Mouse (Mus musculus): ENCODE results near the gene Med25. TPM values are rescaled to one million over a fixed set of nuclear protein-coding genes. Genes with fewer than 3 reads are reported as not detected.

Med25 gene
- polyA plus RNA-seq, 1 experiment, result 249 TPM

- H3K4me1 ChIP-seq, result peaks cover 80% of the 10 kb centered on the region
- no peak for TF ChIP-seq FLI1 (IDR thresholded peaks at IDR 0.05; ENCODE audit: low read length)
- no peak for TF ChIP-seq GATA1 (IDR thresholded peaks at IDR 0.05; ENCODE audit: borderline replicate concordance, low read length)
- H3K36me3 ChIP-seq (replicated peaks; ENCODE audit: low read length), result peaks cover 61% of the 10 kb centered on the region
- H3K27me3 ChIP-seq (replicated peaks), result no peaks in the 10 kb centered on the region
- H3K4me3 ChIP-seq (replicated peaks), result peak overlapping the region; percentile 88
- H3K9me3 ChIP-seq, result no peaks in the 10 kb centered on the region
Observed at GRCm38 (mm10) chr7:44866276-44867009, 26.1 kb downstream of the Med25 start.

DNA sequence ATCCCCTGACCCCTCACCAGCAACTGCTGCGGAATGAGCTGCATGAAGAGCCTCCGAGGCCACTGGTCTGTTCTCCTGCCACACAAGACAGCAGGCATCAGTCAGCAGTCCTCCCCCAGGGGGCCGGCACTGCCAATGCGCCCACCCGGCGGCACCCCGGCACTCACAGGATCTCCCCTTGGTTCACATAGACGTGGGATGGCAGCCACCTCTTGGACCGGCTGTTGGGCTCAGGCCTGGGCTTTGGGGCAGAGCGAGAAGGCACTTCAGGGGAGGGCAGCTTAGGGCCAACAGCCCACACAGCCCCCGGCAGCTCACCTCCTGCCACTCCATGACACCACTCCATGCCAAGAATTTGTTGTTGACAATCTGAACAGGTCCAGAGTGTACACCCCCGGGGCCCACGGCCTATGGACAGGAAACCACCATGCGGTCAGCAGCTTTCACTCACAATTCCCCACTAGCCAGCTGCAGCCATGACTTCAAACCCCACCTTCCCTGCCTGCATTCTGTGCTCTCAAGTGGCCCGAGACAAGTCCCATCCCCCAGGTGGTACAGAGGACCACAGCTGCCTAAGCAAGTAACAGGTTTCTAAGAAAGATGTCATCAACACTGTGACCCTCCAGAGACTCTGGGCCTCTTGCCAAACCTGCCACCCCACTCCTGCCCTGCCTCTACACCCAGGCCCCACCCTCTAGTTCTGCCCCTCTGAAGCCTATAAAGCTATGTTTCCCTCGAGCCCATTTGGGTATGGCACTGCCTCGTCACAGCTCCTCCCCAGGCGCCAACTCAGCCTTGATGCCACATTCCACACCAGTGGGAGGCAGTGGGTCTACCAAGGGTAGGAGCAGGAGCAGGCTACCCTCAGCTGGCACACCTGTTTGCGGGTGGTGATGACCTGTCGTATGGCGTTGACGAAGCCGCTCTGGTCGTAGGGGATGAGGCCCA is 27.6 kb downstream of the Med25 start:
- TF ChIP-seq FLI1 (IDR thresholded peaks at IDR 0.05; ENCODE audit: low read length), result no peak
- TF ChIP-seq GATA1 (IDR thresholded peaks at IDR 0.05; ENCODE audit: borderline replicate concordance, low read length), result no peak
- H3K36me3 ChIP-seq (replicated peaks; ENCODE audit: low read length), result peaks cover 76% of the 10 kb centered on the region
- H3K4me1 ChIP-seq, result peaks cover 86% of the 10 kb centered on the region
- H3K27me3 ChIP-seq (replicated peaks), result no peaks in the 10 kb centered on the region
- H3K4me3 ChIP-seq (replicated peaks), result peak overlapping the region; percentile 81
- no peaks in the 10 kb centered on the region for H3K9me3 ChIP-seq

GRCm38 (mm10) chr7:44863982-44864494 is 28.5 kb downstream of the Med25 start:
- peaks cover 92% of the 10 kb centered on the region for H3K4me1 ChIP-seq
- no peak overlapping the region for H3K4me3 ChIP-seq (replicated peaks)
- H3K9me3 ChIP-seq, result no peaks in the 10 kb centered on the region
- no peaks in the 10 kb centered on the region for H3K27me3 ChIP-seq (replicated peaks)
- TF ChIP-seq GATA1 (IDR thresholded peaks at IDR 0.05; ENCODE audit: borderline replicate concordance, low read length), result no peak
- TF ChIP-seq FLI1 (IDR thresholded peaks at IDR 0.05; ENCODE audit: low read length), result no peak
- peaks cover 82% of the 10 kb centered on the region for H3K36me3 ChIP-seq (replicated peaks; ENCODE audit: low read length)

DNA sequence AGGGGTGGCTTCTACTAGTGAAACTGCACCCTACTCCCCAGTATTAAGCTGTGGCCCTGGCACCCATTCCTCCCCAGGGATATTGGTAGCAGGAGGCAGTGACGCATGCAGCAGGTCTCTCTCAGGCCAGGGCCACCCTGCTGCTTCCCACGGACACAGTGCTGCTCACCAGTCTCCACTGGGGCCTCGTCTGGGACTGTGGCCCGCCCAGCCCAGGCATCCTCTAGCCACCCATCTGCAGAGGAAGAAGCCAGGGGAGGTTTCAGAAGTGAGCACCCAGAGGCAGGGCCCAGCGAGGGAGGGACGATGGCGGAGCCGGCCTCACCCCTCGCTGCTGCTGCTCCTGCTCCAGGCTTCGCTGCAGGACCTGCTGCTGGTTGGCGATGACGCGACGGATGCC is 29.3 kb downstream of the Med25 start:
- Histone ChIP-seq H3K4me1 (peaks cover 93% of the 10 kb centered on the region), H3K27me3 (replicated peaks) (no peaks in the 10 kb centered on the region), H3K36me3 (replicated peaks; ENCODE audit: low read length) (peaks cover 86% of the 10 kb centered on the region), H3K9me3 (no peaks in the 10 kb centered on the region), H3K4me3 (replicated peaks) (no peak overlapping the region)
- TF ChIP-seq FLI1 (IDR thresholded peaks at IDR 0.05; ENCODE audit: low read length) (no peak), GATA1 (IDR thresholded peaks at IDR 0.05; ENCODE audit: borderline replicate concordance, low read length) (no peak)

DNA sequence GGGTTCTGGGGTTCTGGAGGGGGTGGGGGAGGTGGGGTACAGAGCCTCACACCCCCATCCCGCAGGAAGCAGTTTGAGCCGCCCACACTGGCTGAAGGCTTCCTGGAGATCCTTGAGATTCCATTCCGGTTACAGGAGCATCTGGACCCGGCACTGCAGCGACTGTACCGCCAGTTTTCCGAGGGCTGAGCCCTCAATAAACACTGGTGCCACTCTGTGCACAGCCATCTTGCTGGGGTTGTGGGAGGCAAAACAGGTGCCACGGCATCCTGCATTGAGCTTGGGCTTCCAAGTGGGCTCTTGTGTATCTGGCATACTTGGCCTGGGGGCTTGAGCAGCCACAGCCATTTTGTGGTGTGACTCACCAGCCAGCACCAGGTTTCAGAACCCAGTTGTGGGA is 30.1 kb downstream of the Med25 start:
- H3K4me1 ChIP-seq, result peaks cover 93% of the 10 kb centered on the region
- H3K36me3 ChIP-seq (replicated peaks; ENCODE audit: low read length), result peaks cover 83% of the 10 kb centered on the region
- TF ChIP-seq FLI1 (IDR thresholded peaks at IDR 0.05; ENCODE audit: low read length) (no peak), GATA1 (IDR thresholded peaks at IDR 0.05; ENCODE audit: borderline replicate concordance, low read length) (no peak)

GRCm38 (mm10) chr7:44861429-44861816 is 31.1 kb downstream of the Med25 start:
- H3K36me3 ChIP-seq (replicated peaks; ENCODE audit: low read length), result peaks cover 75% of the 10 kb centered on the region
- no peaks in the 10 kb centered on the region for H3K9me3 ChIP-seq
- H3K4me1 ChIP-seq, result peaks cover 89% of the 10 kb centered on the region
- H3K27me3 ChIP-seq (replicated peaks), result no peaks in the 10 kb centered on the region
- TF ChIP-seq GATA1 (IDR thresholded peaks at IDR 0.05; ENCODE audit: borderline replicate concordance, low read length) (no peak), FLI1 (IDR thresholded peaks at IDR 0.05; ENCODE audit: low read length) (no peak)
- H3K4me3 ChIP-seq (replicated peaks), result peak overlapping the region; percentile 35

More for the DNA sequence above, 30.1 kb downstream of the Med25 start:
- no peak overlapping the region for H3K4me3 ChIP-seq (replicated peaks)
- H3K9me3 ChIP-seq, result no peaks in the 10 kb centered on the region
- H3K27me3 ChIP-seq (replicated peaks), result no peaks in the 10 kb centered on the region

GRCm38 (mm10) chr7:44860576-44861428 is 31.7 kb downstream of the Med25 start:
- Histone ChIP-seq H3K36me3 (replicated peaks; ENCODE audit: low read length) (peaks cover 69% of the 10 kb centered on the region), H3K4me1 (peaks cover 89% of the 10 kb centered on the region)

GRCm38 (mm10) chr7:44859896-44860295 is 32.6 kb downstream of the Med25 start:
- no peak for TF ChIP-seq FLI1 (IDR thresholded peaks at IDR 0.05; ENCODE audit: low read length)
- TF ChIP-seq GATA1 (IDR thresholded peaks at IDR 0.05; ENCODE audit: borderline replicate concordance, low read length), result no peak
- Histone ChIP-seq H3K9me3 (no peaks in the 10 kb centered on the region), H3K4me3 (replicated peaks) (no peak overlapping the region), H3K4me1 (peaks cover 89% of the 10 kb centered on the region), H3K36me3 (replicated peaks; ENCODE audit: low read length) (peaks cover 60% of the 10 kb centered on the region), H3K27me3 (replicated peaks) (no peaks in the 10 kb centered on the region)

More at GRCm38 (mm10) chr7:44860576-44861428, 31.7 kb downstream of the Med25 start:
- TF ChIP-seq FLI1 (IDR thresholded peaks at IDR 0.05; ENCODE audit: low read length) (no peak), GATA1 (IDR thresholded peaks at IDR 0.05; ENCODE audit: borderline replicate concordance, low read length) (no peak)
- Histone ChIP-seq H3K4me3 (replicated peaks) (peak overlapping the region; percentile 55), H3K27me3 (replicated peaks) (no peaks in the 10 kb centered on the region), H3K9me3 (no peaks in the 10 kb centered on the region)

DNA sequence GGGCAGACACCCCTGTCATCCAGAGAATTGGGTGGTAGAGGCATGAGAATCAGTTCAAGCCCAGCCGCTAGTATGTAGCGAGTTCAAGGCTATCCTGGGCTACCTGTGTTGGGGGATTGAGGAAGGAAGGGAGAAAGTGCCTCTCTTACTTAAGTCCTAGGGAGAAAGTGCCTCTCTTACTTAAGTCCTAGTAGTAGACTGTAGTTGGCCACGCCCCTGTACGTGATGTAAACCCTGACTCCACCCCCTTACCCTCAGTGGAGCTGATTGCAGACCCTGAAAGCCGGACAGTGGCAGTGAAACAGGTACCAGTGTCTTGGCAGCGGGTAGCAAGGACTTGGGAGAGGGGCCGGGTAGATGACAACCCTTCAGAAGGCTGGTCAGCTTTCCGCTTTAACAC is 34.6 kb downstream of the Med25 start:
- H3K36me3 ChIP-seq (replicated peaks; ENCODE audit: low read length), result peaks cover 51% of the 10 kb centered on the region
- H3K27me3 ChIP-seq (replicated peaks), result no peaks in the 10 kb centered on the region
- H3K4me1 ChIP-seq, result peaks cover 83% of the 10 kb centered on the region
- H3K4me3 ChIP-seq (replicated peaks), result peak overlapping the region; percentile 97
- TF ChIP-seq FLI1 (IDR thresholded peaks at IDR 0.05; ENCODE audit: low read length) (no peak), GATA1 (IDR thresholded peaks at IDR 0.05; ENCODE audit: borderline replicate concordance, low read length) (no peak)
- no peaks in the 10 kb centered on the region for H3K9me3 ChIP-seq
